8 mouse cellular contexts compared by ENCODE assay signal in genomic region chr15:82274927-82275901, GRCm38 (mm10). TPM values are rescaled to one million over a fixed set of nuclear protein-coding genes. Genes with fewer than 3 reads are reported as not detected.
DNase-seq lines count a peak whose midpoint lies in the region; ATAC-seq lines count a peak whose summit lies in the region.

No protein-coding gene starts in this region.

- DNase-seq in heart, adult 9 months (ENCODE audit: low spot score in 2 of 2) = no peak
- DNase-seq in ZHBTc4 (ENCODE audit: low read depth, low spot score) = peak; percentile 63
- peak; percentile 79 for DNase-seq in embryonic facial prominence, embryonic 10.5 days (ENCODE audit: low spot score)
- peak; percentile 77 for DNase-seq in retina, embryonic 14.5 days (ENCODE audit: low spot score)
- DNase-seq in c-Kit-positive CD71-positive TER-119-positive erythroid progenitor cells, embryonic 14.5 days (ENCODE audit: low spot score) = no peak

- no peaks in the 10 kb centered on the region for H3K9me3 ChIP-seq in heart, embryonic 14.5 days (ENCODE audit: control insufficient read depth, low read length)
- no peaks in the 10 kb centered on the region for H3K9me3 ChIP-seq in embryonic facial prominence, embryonic 10.5 days
- no peaks in the 10 kb centered on the region for H3K9me3 ChIP-seq in hindbrain, embryonic 16.5 days (ENCODE audit: control insufficient read depth, low read length)
- H3K9me3 ChIP-seq in limb, embryonic 12.5 days = no peaks in the 10 kb centered on the region

- H3K27ac ChIP-seq in heart, embryonic 14.5 days (replicated peaks in 1 of 2; ENCODE audit: control insufficient read depth in 1 of 2, insufficient read depth in 1 of 2, low read depth in 2 of 2, low read length in 2 of 2) = no peak overlapping the region
- peak overlapping the region; percentile 89 for H3K27ac ChIP-seq in embryonic facial prominence, embryonic 10.5 days (replicated peaks)
- peak overlapping the region; percentile 96 for H3K27ac ChIP-seq in hindbrain, embryonic 16.5 days (ENCODE audit: low read depth, low read length)
- no peak overlapping the region for H3K27ac ChIP-seq in limb, embryonic 12.5 days

- H3K9ac ChIP-seq in heart, embryonic 14.5 days (ENCODE audit: low read length) = peak overlapping the region; percentile 70
- H3K9ac ChIP-seq in hindbrain, embryonic 16.5 days (ENCODE audit: low read depth, low read length) = peak overlapping the region; percentile 92
- peak overlapping the region; percentile 74 for H3K9ac ChIP-seq in limb, embryonic 12.5 days (replicated peaks)

- H3K4me3 ChIP-seq in heart, embryonic 14.5 days (ENCODE audit: control insufficient read depth in 1 of 2, insufficient read depth in 1 of 2, low read depth in 1 of 2, low read length in 2 of 2) = peak overlapping the region; percentile 50 to 51
- peak overlapping the region; percentile 83 for H3K4me3 ChIP-seq in embryonic facial prominence, embryonic 10.5 days
- peak overlapping the region; percentile 84 for H3K4me3 ChIP-seq in hindbrain, embryonic 16.5 days (ENCODE audit: low read length)
- peak overlapping the region; percentile 69 for H3K4me3 ChIP-seq in limb, embryonic 12.5 days (replicated peaks)

- peaks cover 14 to 16% of the 10 kb centered on the region in 2 experiments for H3K4me1 ChIP-seq in heart, embryonic 14.5 days (ENCODE audit: control insufficient read depth in 2 of 2, insufficient read depth in 2 of 2, low read length in 2 of 2)
- H3K4me1 ChIP-seq in embryonic facial prominence, embryonic 10.5 days = peaks cover 33% of the 10 kb centered on the region
- peaks cover 31% of the 10 kb centered on the region for H3K4me1 ChIP-seq in hindbrain, embryonic 16.5 days (ENCODE audit: control insufficient read depth, insufficient read depth, low read depth, low read length)
- peaks cover 12% of the 10 kb centered on the region for H3K4me1 ChIP-seq in limb, embryonic 12.5 days (replicated peaks)

- ATAC-seq in heart, embryonic 14.5 days (ENCODE audit: insufficient number of reproducible peaks, insufficient read depth, low FRiP score, low read depth) = no peak
- ATAC-seq in hindbrain, embryonic 16.5 days = peak; percentile 72
- ATAC-seq in limb, embryonic 12.5 days (ENCODE audit: insufficient number of reproducible peaks, insufficient read depth, low FRiP score, low TSS enrichment, low read depth) = peak; percentile 62; the same call in 1 of the 2 replicates

- under 1% methylated on average over 73 of the region's 86 CpGs for WGBS in heart, embryonic 14.5 days
- under 1% methylated on average over 86 of the region's 86 CpGs for WGBS in embryonic facial prominence, embryonic 10.5 days
- WGBS in hindbrain, embryonic 16.5 days = under 1% methylated on average over 48 of the region's 86 CpGs
- WGBS in limb, embryonic 12.5 days = 1% methylated on average over 82 of the region's 86 CpGs

- no peaks in the 10 kb centered on the region for H3K36me3 ChIP-seq in heart, embryonic 14.5 days (ENCODE audit: control insufficient read depth, insufficient read depth, low read length)
- peaks cover 33% of the 10 kb centered on the region for H3K36me3 ChIP-seq in embryonic facial prominence, embryonic 10.5 days (replicated peaks)
- H3K36me3 ChIP-seq in hindbrain, embryonic 16.5 days (ENCODE audit: control insufficient read depth, insufficient read depth, low read length) = peaks cover 12% of the 10 kb centered on the region
- peaks cover 17% of the 10 kb centered on the region for H3K36me3 ChIP-seq in limb, embryonic 12.5 days

- peaks cover 55% of the 10 kb centered on the region for H3K27me3 ChIP-seq in heart, embryonic 14.5 days (ENCODE audit: control insufficient read depth, insufficient read depth, low read length)
- peaks cover 48% of the 10 kb centered on the region for H3K27me3 ChIP-seq in embryonic facial prominence, embryonic 10.5 days (replicated peaks; ENCODE audit: low read depth, poor library complexity, severe bottlenecking)
- H3K27me3 ChIP-seq in hindbrain, embryonic 16.5 days (replicated peaks; ENCODE audit: control insufficient read depth, insufficient read depth, low read length) = no peaks in the 10 kb centered on the region
- H3K27me3 ChIP-seq in limb, embryonic 12.5 days = peaks cover 40% of the 10 kb centered on the region

- H3K4me2 ChIP-seq in heart, embryonic 14.5 days (ENCODE audit: low read length) = peak overlapping the region; percentile 98
- peak overlapping the region; percentile 67 for H3K4me2 ChIP-seq in hindbrain, embryonic 16.5 days (ENCODE audit: low read length)
- peak overlapping the region; percentile 95 for H3K4me2 ChIP-seq in limb, embryonic 12.5 days

RNA-seq across cellular contexts. Expression of gene Sept3, which starts 0.5 kb away (rescaled TPM):
- 4.7 and 4.9 TPM in 2 replicates for polyA plus RNA-seq in heart, embryonic 14.5 days (2014; fragmentation: Nextera tagmentation; extraction: Ambion mirVana)
- 49.4 and 55.6 TPM in 2 replicates for polyA plus RNA-seq in embryonic facial prominence, embryonic 10.5 days (2016; fragmentation: Nextera tagmentation; extraction: Ambion mirVana)
- polyA plus RNA-seq in hindbrain, embryonic 16.5 days (2015; fragmentation: Nextera tagmentation; extraction: Ambion mirVana) = 321 and 348 TPM in 2 replicates
- polyA plus RNA-seq in limb, embryonic 12.5 days (2016; fragmentation: Nextera tagmentation; extraction: Ambion mirVana) = 45.5 and 46.3 TPM in 2 replicates

RNA-seq across cellular contexts. Expression of gene 1500009C09Rik, which starts 23.0 kb away (rescaled TPM):
- not detected in 2 replicates for polyA plus RNA-seq in heart, embryonic 14.5 days (2014; fragmentation: Nextera tagmentation; extraction: Ambion mirVana)
- polyA plus RNA-seq in embryonic facial prominence, embryonic 10.5 days (2016; fragmentation: Nextera tagmentation; extraction: Ambion mirVana) = not detected in 2 replicates
- polyA plus RNA-seq in hindbrain, embryonic 16.5 days (2015; fragmentation: Nextera tagmentation; extraction: Ambion mirVana) = 16.7 and 20.3 TPM in 2 replicates
- not detected in 2 replicates for polyA plus RNA-seq in limb, embryonic 12.5 days (2016; fragmentation: Nextera tagmentation; extraction: Ambion mirVana)

RNA-seq across cellular contexts. Expression of gene Wbp2nl, which starts 23.5 kb away (rescaled TPM):
- 0.28 TPM in 1 of 2 replicates, not detected in the other for polyA plus RNA-seq in heart, embryonic 14.5 days (2014; fragmentation: Nextera tagmentation; extraction: Ambion mirVana)
- 0.14 TPM in 1 of 2 replicates, not detected in the other for polyA plus RNA-seq in embryonic facial prominence, embryonic 10.5 days (2016; fragmentation: Nextera tagmentation; extraction: Ambion mirVana)
- 0.10 TPM in 1 of 2 replicates, not detected in the other for polyA plus RNA-seq in hindbrain, embryonic 16.5 days (2015; fragmentation: Nextera tagmentation; extraction: Ambion mirVana)
- polyA plus RNA-seq in limb, embryonic 12.5 days (2016; fragmentation: Nextera tagmentation; extraction: Ambion mirVana) = not detected in 2 replicates

RNA-seq across cellular contexts. Expression of gene Cenpm, which starts 30.7 kb away (rescaled TPM):
- polyA plus RNA-seq in heart, embryonic 14.5 days (2014; fragmentation: Nextera tagmentation; extraction: Ambion mirVana) = 67.7 and 73.0 TPM in 2 replicates
- polyA plus RNA-seq in embryonic facial prominence, embryonic 10.5 days (2016; fragmentation: Nextera tagmentation; extraction: Ambion mirVana) = 81.5 and 82.5 TPM in 2 replicates
- polyA plus RNA-seq in hindbrain, embryonic 16.5 days (2015; fragmentation: Nextera tagmentation; extraction: Ambion mirVana) = 20.0 and 24.0 TPM in 2 replicates
- 75.5 and 75.7 TPM in 2 replicates for polyA plus RNA-seq in limb, embryonic 12.5 days (2016; fragmentation: Nextera tagmentation; extraction: Ambion mirVana)

RNA-seq across cellular contexts. Expression of gene Tnfrsf13c, which starts 51.0 kb away (rescaled TPM):
- 0.11 and 0.16 TPM in 2 replicates for polyA plus RNA-seq in heart, embryonic 14.5 days (2014; fragmentation: Nextera tagmentation; extraction: Ambion mirVana)
- 0.10 and 0.75 TPM in 2 replicates for polyA plus RNA-seq in embryonic facial prominence, embryonic 10.5 days (2016; fragmentation: Nextera tagmentation; extraction: Ambion mirVana)
- 0.10 and 0.31 TPM in 2 replicates for polyA plus RNA-seq in hindbrain, embryonic 16.5 days (2015; fragmentation: Nextera tagmentation; extraction: Ambion mirVana)
- 0.10 TPM in 1 of 2 replicates, not detected in the other for polyA plus RNA-seq in limb, embryonic 12.5 days (2016; fragmentation: Nextera tagmentation; extraction: Ambion mirVana)

Comparison
In these comparisons a context has a peak if more than half of its experiments do, and no peak if none do; other contexts are left out.
1. H3K27ac ChIP-seq: peak in embryonic facial prominence, embryonic 10.5 days (single experiment) and hindbrain, embryonic 16.5 days (single experiment); none in heart, embryonic 14.5 days (0 of 2) and limb, embryonic 12.5 days (single experiment).
2. DNase-seq: peak in ZHBTc4 (single experiment), embryonic facial prominence, embryonic 10.5 days (single experiment) and retina, embryonic 14.5 days (single experiment); none in heart, adult 9 months (0 of 2) and c-Kit-positive CD71-positive TER-119-positive erythroid progenitor cells, embryonic 14.5 days (single experiment).
3. RNA of gene 1500009C09Rik, which starts 23.0 kb away (polyA plus RNA-seq): 16.7 to 20.3 TPM in hindbrain, embryonic 16.5 days; not detected in embryonic facial prominence, embryonic 10.5 days, not detected in limb, embryonic 12.5 days and not detected in heart, embryonic 14.5 days; every median in the first group is over 10 times any median in the second.
4. Peak in every context shown above with its lines, with median percentiles within 50 percentile points of each other: H3K4me2 ChIP-seq, H3K4me3 ChIP-seq and H3K9ac ChIP-seq.